Mouse (Mus musculus): Measurements from ENCODE around the gene Olfr720. TPM values are rescaled to one million over a fixed set of nuclear protein-coding genes. Genes with fewer than 3 reads are reported as not detected.

Gene Olfr720
- total RNA-seq (2021), result not detected

DNA sequence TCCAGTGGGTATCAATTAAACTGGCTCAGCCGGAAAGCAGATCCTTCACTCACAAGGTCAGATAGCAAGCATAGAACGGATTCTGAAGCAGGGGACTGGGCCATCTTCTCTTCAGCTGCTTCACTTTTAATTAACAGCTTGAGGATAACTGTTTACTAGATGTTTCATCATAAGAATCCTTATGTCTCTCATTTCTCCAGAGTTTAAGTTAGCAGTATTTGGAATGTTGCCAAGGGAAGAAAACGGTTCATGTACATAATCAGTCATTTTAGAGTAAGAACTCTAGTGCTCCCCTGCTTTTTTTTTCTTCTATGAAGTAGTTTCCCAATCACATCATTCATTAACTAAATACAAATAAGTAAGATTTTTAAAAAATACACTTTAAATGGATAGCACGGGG is at the start of gene Olfr720:
Olfr720 (minus strand) TSS at position 101 of the 400 bp plus-strand sequence.
- DNase-seq (ENCODE audit: extremely low spot score in 1 of 2, low spot score in 1 of 2), result no peak

Other genes with a start within 250 kb of the Olfr720 start
- gene Atxn7, start 225.4 kb downstream of the Olfr720 start, total RNA-seq (2021), result 10 to 100 TPM; 22.1 to 29.4 TPM
- gene Thoc7, start 225.0 kb downstream of the Olfr720 start, total RNA-seq (2021), result 100 to 1,000 TPM; 103 to 107 TPM
- 100 to 1,000 TPM; 113 to 121 TPM for gene Psmd6, start 65.9 kb downstream of the Olfr720 start, total RNA-seq (2021)
- not detected for gene Olfr31, start 136.0 kb upstream of the Olfr720 start, total RNA-seq (2021)
- gene Il3ra, start 159.4 kb upstream of the Olfr720 start, total RNA-seq (2021), result 1 to 10 TPM; 3.4 to 3.5 TPM
- gene Olfr721-ps1, start 214.5 kb upstream of the Olfr720 start, total RNA-seq (2021), result not detected

Measured in layer of hippocampus, postnatal 25 days (tissue).